8 mouse cellular contexts compared by ENCODE assay signal in genomic region chr5:27790086-27790909, GRCm38 (mm10). TPM values are rescaled to one million over a fixed set of nuclear protein-coding genes. Genes with fewer than 3 reads are reported as not detected.
DNase-seq lines count a peak whose midpoint lies in the region; ATAC-seq and TF ChIP-seq lines count a peak whose summit lies in the region.

No protein-coding gene starts in this region.

- TF ChIP-seq CTCF in cerebellum, adult 2 months (IDR thresholded peaks at IDR 0.05; ENCODE audit: borderline replicate concordance, insufficient read depth, low read depth, low read length) = no peak

- 4% methylated on average over 21 of the region's 21 CpGs for WGBS in cerebellum, adult 2 months
- whole genome bisulfite sequencing in heart, embryonic 11.5 days (ENCODE audit: insufficient replicate concordance) = 31% methylated on average over 21 of the region's 21 CpGs
- WGBS in limb, embryonic 12.5 days = 32% methylated on average over 21 of the region's 21 CpGs

- no peak for TF ChIP-seq POLR2A in cerebellum, adult 2 months (IDR thresholded peaks at IDR 0.05; ENCODE audit: borderline replicate concordance, insufficient read depth, low read length)
- no peak for TF ChIP-seq POLR2A in myocyte (IDR thresholded peaks at IDR 0.05; ENCODE audit: insufficient read length, low read depth)

- peaks cover 17% of the 10 kb centered on the region for H3K36me3 ChIP-seq in heart, embryonic 11.5 days (ENCODE audit: control insufficient read depth, insufficient read depth, low read length)
- H3K36me3 ChIP-seq in limb, embryonic 12.5 days = peaks cover 40% of the 10 kb centered on the region
- H3K36me3 ChIP-seq in myocyte (ENCODE audit: control insufficient read depth, insufficient read depth) = peaks cover 19% of the 10 kb centered on the region

- peak overlapping the region; percentile 100 for H3K27ac ChIP-seq in cerebellum, adult 2 months (ENCODE audit: insufficient read depth, low read length)
- H3K27ac ChIP-seq in heart, embryonic 11.5 days (ENCODE audit: low read depth, low read length) = peak overlapping the region; percentile 93
- H3K27ac ChIP-seq in limb, embryonic 12.5 days = peak overlapping the region; percentile 95

- no peaks in the 10 kb centered on the region for H3K27me3 ChIP-seq in cerebellum, adult 2 months (ENCODE audit: control insufficient read depth, insufficient read depth, low read length)
- no peaks in the 10 kb centered on the region for H3K27me3 ChIP-seq in heart, embryonic 11.5 days (ENCODE audit: control insufficient read depth, insufficient read depth, low read length)
- H3K27me3 ChIP-seq in limb, embryonic 12.5 days = no peaks in the 10 kb centered on the region
- no peaks in the 10 kb centered on the region for H3K27me3 ChIP-seq in myocyte (ENCODE audit: control insufficient read depth, insufficient read depth, insufficient read length)

- peaks cover 19% of the 10 kb centered on the region for H3K79me2 ChIP-seq in myocyte (ENCODE audit: control insufficient read depth, insufficient read depth)

- peak overlapping the region; percentile 77 for H3K4me2 ChIP-seq in heart, embryonic 11.5 days
- peak overlapping the region; percentile 69 for H3K4me2 ChIP-seq in limb, embryonic 12.5 days
- H3K4me2 ChIP-seq in myocyte (ENCODE audit: low read depth) = peak overlapping the region; percentile 76

- H3K9ac ChIP-seq in heart, embryonic 11.5 days (ENCODE audit: low read depth, low read length) = peak overlapping the region; percentile 86
- peak overlapping the region; percentile 84 for H3K9ac ChIP-seq in limb, embryonic 12.5 days (replicated peaks)

- peak overlapping the region; percentile 69 for H3ac ChIP-seq in myocyte (ENCODE audit: control insufficient read depth, insufficient read length)

- peak overlapping the region; percentile 97 for H3K4me3 ChIP-seq in cerebellum, adult 2 months (replicated peaks; ENCODE audit: insufficient read depth, low read depth, low read length)
- peak overlapping the region; percentile 66 for H3K4me3 ChIP-seq in heart, embryonic 11.5 days (ENCODE audit: low read depth, low read length)
- peak overlapping the region; percentile 72 for H3K4me3 ChIP-seq in limb, embryonic 12.5 days (replicated peaks)
- H3K4me3 ChIP-seq in myocyte = peak overlapping the region; percentile 63

- no peaks in the 10 kb centered on the region for H3K9me3 ChIP-seq in heart, embryonic 11.5 days (replicated peaks; ENCODE audit: control insufficient read depth, low read length)
- no peaks in the 10 kb centered on the region for H3K9me3 ChIP-seq in limb, embryonic 12.5 days

- peaks cover 5% of the 10 kb centered on the region for H3K4me1 ChIP-seq in cerebellum, adult 2 months (ENCODE audit: control insufficient read depth, insufficient read depth, low read length)
- peaks cover 14% of the 10 kb centered on the region for H3K4me1 ChIP-seq in heart, embryonic 11.5 days (ENCODE audit: control insufficient read depth, insufficient read depth, low read length)
- H3K4me1 ChIP-seq in limb, embryonic 12.5 days (replicated peaks) = peaks cover 18% of the 10 kb centered on the region

- DNase-seq in cerebellum, adult 2 months = peak in 1 of 2 experiments; percentile 25
- no peak for DNase-seq in cerebellum, postnatal 14 days
- peak; percentile 14 for DNase-seq in ZHBTc4 (ENCODE audit: low read depth, low spot score)
- no peak for DNase-seq in thymus, postnatal 25 days

- ATAC-seq in heart, embryonic 11.5 days (replicated peaks; ENCODE audit: insufficient number of reproducible peaks, low FRiP score, low TSS enrichment) = no peak
- no peak for ATAC-seq in limb, embryonic 12.5 days (ENCODE audit: insufficient number of reproducible peaks, insufficient read depth, low FRiP score, low TSS enrichment, low read depth)
- ATAC-seq in inflammation-experienced regulatory T-cells, adult 6 months = no peak

TF ChIP-seq in myocyte, 11 proteins besides CTCF, POLR2A, EP300 and RAD21:
- TF ChIP-seq MAX (IDR thresholded peaks at IDR 0.05; ENCODE audit: low read depth) = no peak
- TF ChIP-seq CEBPB (IDR thresholded peaks at IDR 0.05; ENCODE audit: insufficient read depth, poor library complexity, severe bottlenecking) = no peak
- TF ChIP-seq E2F4 (IDR thresholded peaks at IDR 0.05; ENCODE audit: insufficient read depth) = no peak
- TF ChIP-seq POLR2AphosphoS2 (IDR thresholded peaks at IDR 0.05; ENCODE audit: insufficient read length, low read depth) = no peak
- no peak for TF ChIP-seq MYOD1 (IDR thresholded peaks at IDR 0.05; ENCODE audit: control insufficient read depth in 1 of 3, insufficient read length in 2 of 3, low read depth in 2 of 3)
- TF ChIP-seq USF1 (IDR thresholded peaks at IDR 0.05; ENCODE audit: low read depth) = no peak
- TF ChIP-seq TCF3 (IDR thresholded peaks at IDR 0.05; ENCODE audit: insufficient read length, low read depth) = no peak
- no peak for TF ChIP-seq REST (IDR thresholded peaks at IDR 0.05; ENCODE audit: insufficient read depth, insufficient read length)
- no peak for TF ChIP-seq TCF12 (IDR thresholded peaks at IDR 0.05; ENCODE audit: insufficient read depth, poor library complexity, severe bottlenecking)
- no peak for TF ChIP-seq SRF (IDR thresholded peaks at IDR 0.05; ENCODE audit: control insufficient read depth, insufficient read length, low read depth)
- no peak for TF ChIP-seq MYOG (IDR thresholded peaks at IDR 0.05; ENCODE audit: control insufficient read depth in 1 of 3, insufficient read depth in 1 of 3, insufficient read length in 2 of 3, low read depth in 2 of 3)

RNA-seq across cellular contexts. Expression of gene Paxip1, which starts 1.2 kb away (rescaled TPM):
- 32.1 and 34.3 TPM in 2 replicates for polyA plus RNA-seq in cerebellum, adult 2 months (2012; rRNA removed)
- 27.2 and 28.2 TPM in 2 replicates for polyA plus RNA-seq in heart, embryonic 11.5 days (2014; fragmentation: Nextera tagmentation; extraction: Ambion mirVana)
- 44.9 and 52.4 TPM in 2 replicates for polyA plus RNA-seq in limb, embryonic 12.5 days (2016; fragmentation: Nextera tagmentation; extraction: Ambion mirVana)
- polyA plus RNA-seq in myocyte (2012; fragmentation: generic; extraction: Trizol) = 8.2 TPM
- polyA plus RNA-seq in inflammation-experienced regulatory T-cells, adult 6 months (2017; shearing (Covaris generic)) = 10 to 100 TPM in 2 of 3 experiments, 1 to 10 TPM in 1; 9.8 to 14.6 (median 12.8) TPM

RNA-seq across cellular contexts. Expression of gene Htr5a, which starts 51.7 kb away (rescaled TPM):
- polyA plus RNA-seq in cerebellum, adult 2 months (2012; rRNA removed) = 3.6 TPM in 2 replicates
- polyA plus RNA-seq in heart, embryonic 11.5 days (2014; fragmentation: Nextera tagmentation; extraction: Ambion mirVana) = not detected in 2 replicates
- not detected in 2 replicates for polyA plus RNA-seq in limb, embryonic 12.5 days (2016; fragmentation: Nextera tagmentation; extraction: Ambion mirVana)
- not detected for polyA plus RNA-seq in myocyte (2012; fragmentation: generic; extraction: Trizol)
- not detected for polyA plus RNA-seq in inflammation-experienced regulatory T-cells, adult 6 months (2017; shearing (Covaris generic))
